Mouse (Mus musculus) hindbrain, embryonic 10.5 days (tissue): ENCODE data around the gene Siah2. TPM values are rescaled to one million over a fixed set of nuclear protein-coding genes. Genes with fewer than 3 reads are reported as not detected.

Experiments
- DNase-seq: peaks from one replicate; pipeline ENCODE4 v3.0.0-alpha.2; 2017; ENCODE audit warnings: low spot score
- H3K27ac ChIP-seq: fragments of 300-500 bp; sonication (generic); 2 replicates; pipeline ENCODE4 v1.5.1; 2016; ENCODE audit warnings: mild to moderate bottlenecking, moderate library complexity
- H3K27me3 ChIP-seq: fragments of 300-500 bp; sonication (generic); 2 replicates; pipeline ENCODE4 v1.6.1; 2016; ENCODE audit warnings: mild to moderate bottlenecking; ENCODE audit not compliant: poor library complexity, insufficient read depth, severe bottlenecking
- H3K36me3 ChIP-seq: fragments of 300-500 bp; sonication (generic); 2 replicates; pipeline ENCODE4 v1.6.1; 2016; ENCODE audit warnings: mild to moderate bottlenecking, moderate library complexity
- H3K4me1 ChIP-seq: fragments of 300-500 bp; sonication (generic); replicated peaks from 2 replicates; pipeline ENCODE4 v1.6.1; 2016; ENCODE audit warnings: mild to moderate bottlenecking
- H3K4me3 ChIP-seq: fragments of 300-500 bp; sonication (generic); 2 replicates; pipeline ENCODE4 v1.5.1; 2016; ENCODE audit warnings: mild to moderate bottlenecking, moderate library complexity
- H3K9me3 ChIP-seq: fragments of 300-500 bp; sonication (generic); 2 replicates; pipeline ENCODE4 v1.6.1; 2016; ENCODE audit warnings: mild to moderate bottlenecking, moderate library complexity
- WGBS: fragments of 180-500 bp; shearing (Covaris S2); methylation state at CpG from one replicate; pipeline ENCODE4 v1.1.7; 2016; 5-methylcytosine and 5-hydroxymethylcytosine counted together
- polyA plus RNA-seq: library from polyadenylated mRNA; unstranded; fragments of >200 nt; fragmentation: Nextera tagmentation; extraction: Ambion mirVana; gene quantifications from 2 replicates; pipeline ENCODE4 v1.2.1, GENCODE M21; 2016

Siah2 gene
- polyA plus RNA-seq, 1 experiment from 2014 or later: 3.3 TPM

GRCm38 (mm10) chr3:58678384-58678783, 13.8 kb downstream of the Siah2 start:
- no peak for DNase-seq
- peaks cover 35% of the 10 kb centered on the region for H3K4me1 ChIP-seq
- 63% methylated on average over 8 of the region's 8 CpGs for WGBS
- no peaks in the 10 kb centered on the region for H3K27me3 ChIP-seq
- H3K4me3 ChIP-seq: no peak overlapping the region
- 0 out of 2 replicates have a peak, but pooled peaks cover 3% of the 10 kb centered on the region for H3K36me3 ChIP-seq
- peak overlapping the region; percentile 70 for H3K27ac ChIP-seq
- no peaks in the 10 kb centered on the region for H3K9me3 ChIP-seq

- peaks cover 38% of the 10 kb centered on the region for H3K4me1 ChIP-seq
- H3K27ac ChIP-seq: peak overlapping the region; percentile 56; the same call in 1 of the 2 replicates
- no peak for DNase-seq
- no peaks in the 10 kb centered on the region for H3K9me3 ChIP-seq
- WGBS: 40% methylated on average over 3 of the region's 3 CpGs
- H3K4me3 ChIP-seq: no peak overlapping the region
- 0 out of 2 replicates have a peak, but pooled peaks cover 3% of the 10 kb centered on the region for H3K36me3 ChIP-seq
- H3K27me3 ChIP-seq: no peaks in the 10 kb centered on the region
These were observed 14.6 kb downstream of the Siah2 start for GRCm38 (mm10) chr3:58677615-58678014.

- H3K4me1 ChIP-seq: peaks cover 25% of the 10 kb centered on the region
- H3K27ac ChIP-seq: no peak overlapping the region
- no peak for DNase-seq
- H3K9me3 ChIP-seq: no peaks in the 10 kb centered on the region
- 0 out of 2 replicates have a peak, but pooled peaks cover 3% of the 10 kb centered on the region for H3K36me3 ChIP-seq
- H3K27me3 ChIP-seq: no peaks in the 10 kb centered on the region
- H3K4me3 ChIP-seq: no peak overlapping the region
- WGBS: 95% methylated on average over 5 of the region's 5 CpGs
These were observed 18.9 kb downstream of the Siah2 start for GRCm38 (mm10) chr3:58673295-58673694.

GRCm38 (mm10) chr3:58672481-58673183, 19.6 kb downstream of the Siah2 start:
- peaks cover 20% of the 10 kb centered on the region for H3K4me1 ChIP-seq
- no peak overlapping the region for H3K4me3 ChIP-seq
- DNase-seq: no peak
- 0 out of 2 replicates have a peak, but pooled peaks cover 3% of the 10 kb centered on the region for H3K36me3 ChIP-seq
- no peaks in the 10 kb centered on the region for H3K27me3 ChIP-seq
- no peaks in the 10 kb centered on the region for H3K9me3 ChIP-seq
- WGBS: 80% methylated on average over 4 of the region's 4 CpGs
- H3K27ac ChIP-seq: no peak overlapping the region

GRCm38 (mm10) chr3:58671616-58672250, 20.5 kb downstream of the Siah2 start:
- H3K36me3 ChIP-seq: 0 out of 2 replicates have a peak, but pooled peaks cover 3% of the 10 kb centered on the region
- H3K27ac ChIP-seq: no peak overlapping the region
- H3K4me3 ChIP-seq: no peak overlapping the region
- no peaks in the 10 kb centered on the region for H3K9me3 ChIP-seq
- no peaks in the 10 kb centered on the region for H3K27me3 ChIP-seq
- no peak for DNase-seq
- peaks cover 11% of the 10 kb centered on the region; the same call in 1 of the 2 replicates for H3K4me1 ChIP-seq
- 64% methylated on average over 6 of the region's 6 CpGs for WGBS

- no peak for DNase-seq
- Histone ChIP-seq H3K36me3 (no peaks in the 10 kb centered on the region), H3K4me1 (no peaks in the 10 kb centered on the region), H3K4me3 (no peak overlapping the region), H3K27ac (no peak overlapping the region), H3K9me3 (peaks cover 6% of the 10 kb centered on the region), H3K27me3 (no peaks in the 10 kb centered on the region)
- WGBS: 88% methylated on average over 7 of the region's 7 CpGs
These were observed 28.2 kb downstream of the Siah2 start for GRCm38 (mm10) chr3:58663970-58664369.

GRCm38 (mm10) chr3:58660636-58661035, 31.6 kb downstream of the Siah2 start:
- no peak overlapping the region for H3K4me3 ChIP-seq
- no peak for DNase-seq
- 0 out of 2 replicates have a peak, but pooled peaks cover 2% of the 10 kb centered on the region for H3K4me1 ChIP-seq
- H3K27me3 ChIP-seq: no peaks in the 10 kb centered on the region
- no peaks in the 10 kb centered on the region for H3K9me3 ChIP-seq
- no peak overlapping the region for H3K27ac ChIP-seq
- H3K36me3 ChIP-seq: no peaks in the 10 kb centered on the region
- 91% methylated on average over 4 of the region's 4 CpGs for WGBS

GRCm38 (mm10) chr3:58657356-58657755, 34.8 kb downstream of the Siah2 start:
- Histone ChIP-seq H3K9me3 (no peaks in the 10 kb centered on the region), H3K27ac (no peak overlapping the region), H3K27me3 (no peaks in the 10 kb centered on the region), H3K4me1 (0 out of 2 replicates have a peak, but pooled peaks cover 5% of the 10 kb centered on the region), H3K4me3 (no peak overlapping the region), H3K36me3 (no peaks in the 10 kb centered on the region)
- no peak for DNase-seq
- 40% methylated on average over 2 of the region's 2 CpGs for WGBS

GRCm38 (mm10) chr3:58655362-58656130, 36.7 kb downstream of the Siah2 start:
- Histone ChIP-seq H3K36me3 (no peaks in the 10 kb centered on the region), H3K4me3 (no peak overlapping the region), H3K4me1 (0 out of 2 replicates have a peak, but pooled peaks cover 5% of the 10 kb centered on the region), H3K9me3 (no peaks in the 10 kb centered on the region), H3K27ac (no peak overlapping the region), H3K27me3 (no peaks in the 10 kb centered on the region)
- 60% methylated on average over 17 of the region's 17 CpGs for WGBS
- peak; percentile 65 for DNase-seq

- 65% methylated on average over 5 of the region's 5 CpGs for WGBS
- Histone ChIP-seq H3K36me3 (no peaks in the 10 kb centered on the region), H3K9me3 (no peaks in the 10 kb centered on the region), H3K4me1 (0 out of 2 replicates have a peak, but pooled peaks cover 5% of the 10 kb centered on the region), H3K27me3 (no peaks in the 10 kb centered on the region), H3K4me3 (no peak overlapping the region), H3K27ac (no peak overlapping the region)
- no peak for DNase-seq
These were observed 38.3 kb downstream of the Siah2 start for GRCm38 (mm10) chr3:58653907-58654306.

GRCm38 (mm10) chr3:58650328-58650727, 41.9 kb downstream of the Siah2 start:
- Histone ChIP-seq H3K9me3 (no peaks in the 10 kb centered on the region), H3K27ac (no peak overlapping the region), H3K4me3 (no peak overlapping the region), H3K4me1 (0 out of 2 replicates have a peak, but pooled peaks cover under 1% of the 10 kb centered on the region), H3K27me3 (no peaks in the 10 kb centered on the region), H3K36me3 (no peaks in the 10 kb centered on the region)
- no peak for DNase-seq
- 81% methylated on average over 4 of the region's 4 CpGs for WGBS

- no peak overlapping the region for H3K4me3 ChIP-seq
- 81% methylated on average over 2 of the region's 2 CpGs for WGBS
These were observed 45.0 kb downstream of the Siah2 start for GRCm38 (mm10) chr3:58647179-58647578.

More at GRCm38 (mm10) chr3:58647179-58647578, 45.0 kb downstream of the Siah2 start:
- H3K9me3 ChIP-seq: no peaks in the 10 kb centered on the region
- DNase-seq: no peak
- H3K4me1 ChIP-seq: no peaks in the 10 kb centered on the region
- H3K27ac ChIP-seq: no peak overlapping the region
- no peaks in the 10 kb centered on the region for H3K36me3 ChIP-seq
- no peaks in the 10 kb centered on the region for H3K27me3 ChIP-seq
